Mouse (Mus musculus): ENCODE results near the gene Olfr311. TPM values are rescaled to one million over a fixed set of nuclear protein-coding genes. Genes with fewer than 3 reads are reported as not detected.
"Not testable (repeated sequence)": the region's sequence is repeated elsewhere in the genome, so short reads cannot be mapped to it uniquely, and the experiment has no call there.

Gene Olfr311
- polyA plus RNA-seq (2014; fragmentation: Nextera tagmentation; extraction: Ambion mirVana) = not detected in 2 replicates

DNA sequence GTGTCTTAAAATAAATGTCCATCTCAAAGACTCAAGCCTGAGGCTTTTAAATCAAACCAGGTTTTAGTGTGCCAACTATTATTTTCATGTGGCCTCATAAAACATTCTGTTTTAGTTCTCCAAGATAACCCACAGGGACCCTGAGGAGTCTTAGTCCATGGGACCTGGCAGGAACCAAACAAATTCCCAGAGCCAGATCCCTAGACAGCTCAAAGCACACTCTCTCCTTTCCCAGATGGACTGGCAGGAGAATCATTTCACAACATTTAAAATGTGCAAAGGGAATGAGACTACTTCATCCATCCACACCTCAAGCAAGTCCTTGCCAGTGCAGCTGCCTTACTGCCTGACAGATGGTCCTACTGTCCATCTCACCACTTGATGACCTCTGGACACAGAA is at the start of gene Olfr311:
Olfr311 (plus strand) TSS at position 301 of the 400 bp plus-strand sequence.
- not testable (repeated sequence) for H3K27me3 ChIP-seq (ENCODE audit: control insufficient read depth, insufficient read depth, low read length); H3K36me3 ChIP-seq (replicated peaks; ENCODE audit: control insufficient read depth, insufficient read depth, low read depth, low read length); H3K4me3 ChIP-seq (ENCODE audit: low read depth, low read length); H3K9ac ChIP-seq (replicated peaks; ENCODE audit: low read length); H3K27ac ChIP-seq (replicated peaks; ENCODE audit: low read depth, low read length); H3K4me2 ChIP-seq (ENCODE audit: low read depth, low read length); H3K9me3 ChIP-seq (replicated peaks; ENCODE audit: control insufficient read depth, low read length); DNase-seq (ENCODE audit: low spot score); H3K4me1 ChIP-seq (ENCODE audit: control insufficient read depth, insufficient read depth, low read length); ATAC-seq (replicated peaks; ENCODE audit: insufficient number of reproducible peaks, low FRiP score, low TSS enrichment, low read depth)

- Histone ChIP-seq H3K27ac (replicated peaks; ENCODE audit: low read depth, low read length) (no peak overlapping the region), H3K4me2 (ENCODE audit: low read depth, low read length) (no peak overlapping the region), H3K9me3 (replicated peaks; ENCODE audit: control insufficient read depth, low read length) (no peaks in the 10 kb centered on the region), H3K27me3 (ENCODE audit: control insufficient read depth, insufficient read depth, low read length) (no peaks in the 10 kb centered on the region), H3K4me1 (ENCODE audit: control insufficient read depth, insufficient read depth, low read length) (no peaks in the 10 kb centered on the region), H3K9ac (replicated peaks; ENCODE audit: low read length) (no peak overlapping the region), H3K4me3 (ENCODE audit: low read depth, low read length) (no peak overlapping the region), H3K36me3 (replicated peaks; ENCODE audit: control insufficient read depth, insufficient read depth, low read depth, low read length) (no peaks in the 10 kb centered on the region)
- DNase-seq (ENCODE audit: low spot score) (no peak), ATAC-seq (replicated peaks; ENCODE audit: insufficient number of reproducible peaks, low FRiP score, low TSS enrichment, low read depth) (no peak)
- 28% methylated on average over 3 of the region's 3 CpGs for WGBS
Measured at GRCm38 (mm10) chr11:58789532-58789931, 49.5 kb upstream of the Olfr311 start.

GRCm38 (mm10) chr11:58790053-58790452 is 49.0 kb upstream of the Olfr311 start:
- Histone ChIP-seq H3K9ac (replicated peaks; ENCODE audit: low read length) (no peak overlapping the region), H3K27me3 (ENCODE audit: control insufficient read depth, insufficient read depth, low read length) (no peaks in the 10 kb centered on the region), H3K4me3 (ENCODE audit: low read depth, low read length) (no peak overlapping the region), H3K4me1 (ENCODE audit: control insufficient read depth, insufficient read depth, low read length) (no peaks in the 10 kb centered on the region), H3K36me3 (replicated peaks; ENCODE audit: control insufficient read depth, insufficient read depth, low read depth, low read length) (no peaks in the 10 kb centered on the region), H3K27ac (replicated peaks; ENCODE audit: low read depth, low read length) (no peak overlapping the region), H3K4me2 (ENCODE audit: low read depth, low read length) (no peak overlapping the region), H3K9me3 (replicated peaks; ENCODE audit: control insufficient read depth, low read length) (no peaks in the 10 kb centered on the region)
- no peak for ATAC-seq (replicated peaks; ENCODE audit: insufficient number of reproducible peaks, low FRiP score, low TSS enrichment, low read depth)
- 50% methylated on average over 2 of the region's 2 CpGs for WGBS
- DNase-seq (ENCODE audit: low spot score) = no peak

DNA sequence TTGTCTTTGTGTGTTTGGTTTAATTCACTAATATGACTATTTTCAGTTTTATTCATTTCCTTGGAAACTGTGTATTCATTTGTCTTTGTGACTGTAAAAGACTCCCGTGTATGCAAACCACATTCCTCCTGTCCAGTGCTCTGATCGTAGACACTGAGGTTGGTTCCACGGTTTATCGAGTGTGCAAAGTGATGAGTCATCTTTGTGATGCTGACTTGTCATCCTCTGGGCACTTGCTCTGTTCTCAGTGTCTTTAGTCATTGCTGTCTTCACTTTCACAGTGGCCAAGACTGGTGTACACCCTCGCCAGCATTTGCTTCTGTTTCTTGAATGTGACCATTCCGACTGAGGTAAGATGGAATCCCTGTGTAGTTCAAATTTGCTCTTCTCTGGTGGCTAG is 48.4 kb upstream of the Olfr311 start:
- H3K27me3 ChIP-seq (ENCODE audit: control insufficient read depth, insufficient read depth, low read length) = no peaks in the 10 kb centered on the region
- no peak overlapping the region for H3K4me3 ChIP-seq (ENCODE audit: low read depth, low read length)
- no peaks in the 10 kb centered on the region for H3K9me3 ChIP-seq (replicated peaks; ENCODE audit: control insufficient read depth, low read length)
- H3K9ac ChIP-seq (replicated peaks; ENCODE audit: low read length) = no peak overlapping the region
- ATAC-seq (replicated peaks; ENCODE audit: insufficient number of reproducible peaks, low FRiP score, low TSS enrichment, low read depth) = no peak
- WGBS = 87% methylated on average over 6 of the region's 6 CpGs
- no peak overlapping the region for H3K27ac ChIP-seq (replicated peaks; ENCODE audit: low read depth, low read length)
- no peak overlapping the region for H3K4me2 ChIP-seq (ENCODE audit: low read depth, low read length)
- DNase-seq (ENCODE audit: low spot score) = no peak
- H3K36me3 ChIP-seq (replicated peaks; ENCODE audit: control insufficient read depth, insufficient read depth, low read depth, low read length) = no peaks in the 10 kb centered on the region
- no peaks in the 10 kb centered on the region for H3K4me1 ChIP-seq (ENCODE audit: control insufficient read depth, insufficient read depth, low read length)

GRCm38 (mm10) chr11:58795856-58796255 is 43.2 kb upstream of the Olfr311 start:
- Histone ChIP-seq H3K9me3 (replicated peaks; ENCODE audit: control insufficient read depth, low read length) (no peaks in the 10 kb centered on the region), H3K9ac (replicated peaks; ENCODE audit: low read length) (no peak overlapping the region), H3K4me1 (ENCODE audit: control insufficient read depth, insufficient read depth, low read length) (no peaks in the 10 kb centered on the region), H3K4me2 (ENCODE audit: low read depth, low read length) (no peak overlapping the region), H3K27ac (replicated peaks; ENCODE audit: low read depth, low read length) (no peak overlapping the region), H3K4me3 (ENCODE audit: low read depth, low read length) (no peak overlapping the region), H3K36me3 (replicated peaks; ENCODE audit: control insufficient read depth, insufficient read depth, low read depth, low read length) (no peaks in the 10 kb centered on the region), H3K27me3 (ENCODE audit: control insufficient read depth, insufficient read depth, low read length) (no peaks in the 10 kb centered on the region)
- DNase-seq (ENCODE audit: low spot score) (no peak), ATAC-seq (replicated peaks; ENCODE audit: insufficient number of reproducible peaks, low FRiP score, low TSS enrichment, low read depth) (no peak)
- WGBS = 87% methylated on average over 2 of the region's 2 CpGs

- H3K9ac ChIP-seq (replicated peaks; ENCODE audit: low read length) = no peak overlapping the region
- no peaks in the 10 kb centered on the region for H3K4me1 ChIP-seq (ENCODE audit: control insufficient read depth, insufficient read depth, low read length)
- ATAC-seq (replicated peaks; ENCODE audit: insufficient number of reproducible peaks, low FRiP score, low TSS enrichment, low read depth) (no peak), DNase-seq (ENCODE audit: low spot score) (no peak)
- 84% methylated on average over 7 of the region's 7 CpGs for WGBS
- H3K9me3 ChIP-seq (replicated peaks; ENCODE audit: control insufficient read depth, low read length) = no peaks in the 10 kb centered on the region
- H3K4me3 ChIP-seq (ENCODE audit: low read depth, low read length) = no peak overlapping the region
- H3K36me3 ChIP-seq (replicated peaks; ENCODE audit: control insufficient read depth, insufficient read depth, low read depth, low read length) = no peaks in the 10 kb centered on the region
- no peak overlapping the region for H3K4me2 ChIP-seq (ENCODE audit: low read depth, low read length)
- H3K27ac ChIP-seq (replicated peaks; ENCODE audit: low read depth, low read length) = no peak overlapping the region
- H3K27me3 ChIP-seq (ENCODE audit: control insufficient read depth, insufficient read depth, low read length) = no peaks in the 10 kb centered on the region
Measured at GRCm38 (mm10) chr11:58796850-58797249, 42.2 kb upstream of the Olfr311 start.

DNA sequence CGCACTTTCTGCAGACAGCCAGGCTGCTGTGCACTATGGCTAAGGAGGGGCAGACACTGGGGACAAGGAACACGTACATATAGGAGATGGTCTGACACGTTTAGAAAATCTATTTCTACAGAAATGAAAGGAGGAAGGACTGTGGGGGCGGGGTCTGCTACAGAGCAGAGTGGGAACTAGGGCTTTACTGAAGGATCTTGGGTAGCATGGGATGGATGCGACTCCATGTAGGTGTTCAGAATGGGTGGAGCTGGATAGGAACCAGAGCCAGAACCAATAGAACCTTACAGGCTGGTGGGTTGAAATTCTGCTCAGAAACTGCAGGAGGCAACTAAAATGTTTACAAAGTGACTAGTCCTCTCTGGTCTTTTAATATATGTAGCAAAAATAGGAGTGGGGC is 39.3 kb upstream of the Olfr311 start:
- Histone ChIP-seq H3K36me3 (replicated peaks; ENCODE audit: control insufficient read depth, insufficient read depth, low read depth, low read length) (no peaks in the 10 kb centered on the region), H3K27ac (replicated peaks; ENCODE audit: low read depth, low read length) (no peak overlapping the region), H3K9me3 (replicated peaks; ENCODE audit: control insufficient read depth, low read length) (no peaks in the 10 kb centered on the region), H3K27me3 (ENCODE audit: control insufficient read depth, insufficient read depth, low read length) (no peaks in the 10 kb centered on the region), H3K4me3 (ENCODE audit: low read depth, low read length) (no peak overlapping the region), H3K4me1 (ENCODE audit: control insufficient read depth, insufficient read depth, low read length) (no peaks in the 10 kb centered on the region), H3K4me2 (ENCODE audit: low read depth, low read length) (no peak overlapping the region), H3K9ac (replicated peaks; ENCODE audit: low read length) (no peak overlapping the region)
- no peak for DNase-seq (ENCODE audit: low spot score)
- 78% methylated on average over 5 of the region's 5 CpGs for WGBS
- ATAC-seq (replicated peaks; ENCODE audit: insufficient number of reproducible peaks, low FRiP score, low TSS enrichment, low read depth) = no peak

DNA sequence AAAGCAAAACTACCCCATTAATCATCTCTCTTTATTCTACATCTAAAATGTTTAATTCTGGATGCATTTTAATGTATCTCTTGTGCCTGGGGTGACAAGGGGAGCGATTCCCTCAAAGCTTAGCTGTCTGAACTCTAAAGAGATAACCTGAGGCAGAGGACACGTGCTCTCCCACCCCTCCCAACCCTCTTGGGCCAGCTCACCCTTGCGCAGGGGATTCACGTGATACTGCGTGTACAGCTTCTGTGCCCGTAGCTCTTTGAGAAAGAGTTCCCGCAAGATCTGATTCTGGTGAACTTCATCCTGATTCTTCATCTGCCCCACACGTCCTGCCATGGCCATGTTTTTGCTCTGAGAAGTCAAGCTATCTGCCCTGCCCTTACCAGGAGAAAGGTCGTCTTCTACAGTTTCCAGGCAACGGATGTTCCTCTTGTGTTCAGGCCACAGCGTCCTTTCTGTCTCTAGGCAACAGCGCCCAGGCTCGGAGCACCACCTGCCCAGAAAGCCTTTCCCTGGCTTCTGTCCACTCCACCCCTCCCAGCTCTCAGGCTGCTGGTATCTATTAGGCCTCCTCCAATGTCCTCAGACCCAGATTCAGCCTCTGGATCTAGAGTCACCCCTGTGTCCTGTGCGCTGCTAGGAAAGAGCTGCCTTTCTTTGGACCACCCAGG is 37.4 kb upstream of the Olfr311 start, which contains the start of gene Fam183b:
Fam183b (minus strand) TSS at position 403 of the 671 bp plus-strand sequence.
- H3K27ac ChIP-seq (replicated peaks; ENCODE audit: low read depth, low read length) = no peak within 1 kb of the TSS
- H3K9me3 ChIP-seq (replicated peaks; ENCODE audit: control insufficient read depth, low read length) = no peaks in the 10 kb centered on the region
- no peak within 1 kb of the TSS for H3K4me3 ChIP-seq (ENCODE audit: low read depth, low read length)
- no peaks in the 10 kb centered on the region for H3K27me3 ChIP-seq (ENCODE audit: control insufficient read depth, insufficient read depth, low read length)
- H3K4me2 ChIP-seq (ENCODE audit: low read depth, low read length) = no peak within 1 kb of the TSS
- H3K36me3 ChIP-seq (replicated peaks; ENCODE audit: control insufficient read depth, insufficient read depth, low read depth, low read length) = no peaks in the 10 kb centered on the region
- H3K4me1 ChIP-seq (ENCODE audit: control insufficient read depth, insufficient read depth, low read length) = no peaks in the 10 kb centered on the region
- ATAC-seq (replicated peaks; ENCODE audit: insufficient number of reproducible peaks, low FRiP score, low TSS enrichment, low read depth) (peak; percentile 62), DNase-seq (ENCODE audit: low spot score) (peak; percentile 51)
- 35% methylated on average over 14 of the region's 14 CpGs for WGBS
- H3K9ac ChIP-seq (replicated peaks; ENCODE audit: low read length) = no peak within 1 kb of the TSS

All from embryonic facial prominence, embryonic 11.5 days (tissue).